Mouse (Mus musculus): Measurements from ENCODE around the gene Olfr92. TPM values are rescaled to one million over a fixed set of nuclear protein-coding genes. Genes with fewer than 3 reads are reported as not detected.

Olfr92 gene
- polyA plus RNA-seq, 1 experiment from 2014 or later = not detected

Other genes with a start within 250 kb of the Olfr92 start
- gene Trim40, start 230.0 kb downstream of the Olfr92 start, polyA plus RNA-seq (2016; fragmentation: Nextera tagmentation; extraction: Ambion mirVana) = not detected in 2 replicates
- gene Trim31, start 222.0 kb downstream of the Olfr92 start, polyA plus RNA-seq (2016; fragmentation: Nextera tagmentation; extraction: Ambion mirVana) = not detected in 2 replicates
- 0.63 TPM in 2 replicates for gene Rnf39, start 177.2 kb downstream of the Olfr92 start, polyA plus RNA-seq (2016; fragmentation: Nextera tagmentation; extraction: Ambion mirVana)
- gene Ppp1r11, start 168.3 kb downstream of the Olfr92 start, polyA plus RNA-seq (2016; fragmentation: Nextera tagmentation; extraction: Ambion mirVana) = 143 and 153 TPM in 2 replicates
- 75.9 and 78.4 TPM in 2 replicates for gene Znrd1, start 161.5 kb downstream of the Olfr92 start, polyA plus RNA-seq (2016; fragmentation: Nextera tagmentation; extraction: Ambion mirVana)
- 7.3 and 7.6 TPM in 2 replicates for gene Znrd1as, start 161.5 kb downstream of the Olfr92 start, polyA plus RNA-seq (2016; fragmentation: Nextera tagmentation; extraction: Ambion mirVana)
- gene 2410137M14Rik, start 138.9 kb downstream of the Olfr92 start, polyA plus RNA-seq (2016; fragmentation: Nextera tagmentation; extraction: Ambion mirVana) = 0.28 and 0.37 TPM in 2 replicates
- gene H2-M5, start 130.6 kb downstream of the Olfr92 start, polyA plus RNA-seq (2016; fragmentation: Nextera tagmentation; extraction: Ambion mirVana) = 2.4 and 2.9 TPM in 2 replicates
- gene Zfp57, start 118.9 kb downstream of the Olfr92 start, polyA plus RNA-seq (2016; fragmentation: Nextera tagmentation; extraction: Ambion mirVana) = 175 and 190 TPM in 2 replicates
- gene Mog, start 96.7 kb downstream of the Olfr92 start, polyA plus RNA-seq (2016; fragmentation: Nextera tagmentation; extraction: Ambion mirVana) = 0.68 and 0.96 TPM in 2 replicates
- 33.4 and 35.9 TPM in 2 replicates for gene Gabbr1, start 74.1 kb downstream of the Olfr92 start, polyA plus RNA-seq (2016; fragmentation: Nextera tagmentation; extraction: Ambion mirVana)
- 0.14 TPM in 1 of 2 replicates, not detected in the other for gene Olfr90, start 31.6 kb downstream of the Olfr92 start, polyA plus RNA-seq (2016; fragmentation: Nextera tagmentation; extraction: Ambion mirVana)
- not detected in 2 replicates for gene Olfr91, start 21.8 kb downstream of the Olfr92 start, polyA plus RNA-seq (2016; fragmentation: Nextera tagmentation; extraction: Ambion mirVana)
- gene Olfr93, start 41.4 kb upstream of the Olfr92 start, polyA plus RNA-seq (2016; fragmentation: Nextera tagmentation; extraction: Ambion mirVana) = not detected in 2 replicates
- gene Ubd, start 73.8 kb upstream of the Olfr92 start, polyA plus RNA-seq (2016; fragmentation: Nextera tagmentation; extraction: Ambion mirVana) = not detected in 2 replicates
- not detected in 2 replicates for gene Olfr94, start 80.9 kb upstream of the Olfr92 start, polyA plus RNA-seq (2016; fragmentation: Nextera tagmentation; extraction: Ambion mirVana)
- gene Olfr95, start 93.0 kb upstream of the Olfr92 start, polyA plus RNA-seq (2016; fragmentation: Nextera tagmentation; extraction: Ambion mirVana) = not detected in 2 replicates
- gene Olfr96, start 100.1 kb upstream of the Olfr92 start, polyA plus RNA-seq (2016; fragmentation: Nextera tagmentation; extraction: Ambion mirVana) = not detected in 2 replicates
- gene Olfr97, start 117.2 kb upstream of the Olfr92 start, polyA plus RNA-seq (2016; fragmentation: Nextera tagmentation; extraction: Ambion mirVana) = not detected in 2 replicates
- not detected in 2 replicates for gene Olfr98, start 143.7 kb upstream of the Olfr92 start, polyA plus RNA-seq (2016; fragmentation: Nextera tagmentation; extraction: Ambion mirVana)
- 0.99 and 1.6 TPM in 2 replicates for gene H2-M3, start 150.1 kb upstream of the Olfr92 start, polyA plus RNA-seq (2016; fragmentation: Nextera tagmentation; extraction: Ambion mirVana)
- gene Olfr99, start 163.4 kb upstream of the Olfr92 start, polyA plus RNA-seq (2016; fragmentation: Nextera tagmentation; extraction: Ambion mirVana) = not detected in 2 replicates
- gene Olfr101, start 184.2 kb upstream of the Olfr92 start, polyA plus RNA-seq (2016; fragmentation: Nextera tagmentation; extraction: Ambion mirVana) = not detected in 2 replicates
- gene Olfr102, start 197.0 kb upstream of the Olfr92 start, polyA plus RNA-seq (2016; fragmentation: Nextera tagmentation; extraction: Ambion mirVana) = not detected in 2 replicates
- not detected in 2 replicates for gene Olfr103, start 219.6 kb upstream of the Olfr92 start, polyA plus RNA-seq (2016; fragmentation: Nextera tagmentation; extraction: Ambion mirVana)
- not detected in 2 replicates for gene Olfr104-ps, start 239.5 kb upstream of the Olfr92 start, polyA plus RNA-seq (2016; fragmentation: Nextera tagmentation; extraction: Ambion mirVana)